Mouse (Mus musculus) cortical plate, adult 2 months (tissue): ENCODE results near the gene Abcc2.

Experiments
- CTCF ChIP-seq: fragments of 200-500 bp; IDR thresholded peaks from 2 replicates; pipeline ENCODE4 v1.5.1; 2011; ENCODE audit warnings: mild to moderate bottlenecking, control low read depth, low read length; ENCODE audit not compliant: insufficient read depth; ENCODE audit errors: extremely low read depth
- POLR2A ChIP-seq: fragments of 200-500 bp; IDR thresholded peaks from 2 replicates; pipeline ENCODE4 v1.6.1; 2011; ENCODE audit warnings: mild to moderate bottlenecking, low read length, control low read depth; ENCODE audit not compliant: insufficient read depth; ENCODE audit errors: extremely low read depth

DNA sequence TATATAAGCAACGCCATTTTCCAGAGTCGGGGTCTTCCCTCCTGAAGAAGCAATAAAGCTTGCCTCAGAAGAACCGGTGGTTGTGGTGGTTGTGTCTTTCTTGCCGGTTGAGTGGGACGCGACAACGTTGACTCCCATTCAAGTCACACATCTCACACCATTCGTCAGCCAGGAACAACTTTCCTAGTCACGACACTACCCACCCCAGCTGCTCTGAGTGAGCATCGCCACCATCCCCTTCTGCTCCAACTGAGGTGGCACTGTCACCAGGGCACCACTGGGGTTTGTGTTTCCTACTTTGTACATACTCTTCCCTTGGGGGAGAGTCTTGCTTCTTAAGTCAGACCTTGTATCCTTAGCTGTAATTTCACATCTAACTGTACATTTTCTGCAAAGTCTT is 43.6 kb upstream of the Abcc2 start:
- TF ChIP-seq CTCF (no peak), POLR2A (no peak)
